Mouse (Mus musculus): ENCODE results near the gene Aff3.

The Aff3 gene

DNA sequence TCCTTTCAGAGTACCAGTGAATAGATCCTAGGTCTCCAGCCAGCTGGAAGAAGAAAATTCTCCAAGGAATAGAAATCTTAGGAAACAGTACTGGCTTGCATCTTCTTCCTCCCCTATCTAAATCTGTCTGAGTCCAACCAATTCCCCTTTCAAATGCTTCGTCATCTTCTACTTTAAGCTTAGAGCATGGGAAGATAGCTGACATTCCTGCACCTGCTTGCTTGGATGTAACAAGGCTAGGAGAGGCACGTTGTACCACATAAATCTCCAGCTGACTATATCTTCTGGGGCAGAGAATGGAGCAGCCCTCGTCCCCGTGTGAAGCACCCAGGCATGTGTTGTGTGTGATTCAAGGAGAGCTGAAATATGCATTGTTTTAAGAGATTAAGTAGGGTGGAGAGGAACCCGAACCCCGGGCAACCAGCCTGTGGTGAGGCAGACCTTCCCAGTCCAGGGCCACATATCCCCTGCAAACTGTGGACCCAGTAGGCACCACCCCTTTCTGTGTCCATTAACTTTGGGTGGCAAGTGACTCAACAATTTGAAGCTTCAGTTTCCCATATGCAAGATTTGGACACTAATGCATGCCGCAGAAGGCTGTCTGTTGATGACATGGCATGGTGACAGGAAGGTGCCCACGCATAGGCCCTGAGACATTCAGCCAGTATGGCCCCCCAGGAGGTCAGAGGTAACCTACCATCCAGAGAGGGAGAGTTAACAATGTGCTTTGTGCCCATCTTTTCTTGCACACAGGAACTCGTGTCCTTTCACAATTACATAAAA lies 424.1 kb downstream of the Aff3 start:
- DNase-seq (ENCODE audit: extremely low read depth, low read depth) = no peak

DNA sequence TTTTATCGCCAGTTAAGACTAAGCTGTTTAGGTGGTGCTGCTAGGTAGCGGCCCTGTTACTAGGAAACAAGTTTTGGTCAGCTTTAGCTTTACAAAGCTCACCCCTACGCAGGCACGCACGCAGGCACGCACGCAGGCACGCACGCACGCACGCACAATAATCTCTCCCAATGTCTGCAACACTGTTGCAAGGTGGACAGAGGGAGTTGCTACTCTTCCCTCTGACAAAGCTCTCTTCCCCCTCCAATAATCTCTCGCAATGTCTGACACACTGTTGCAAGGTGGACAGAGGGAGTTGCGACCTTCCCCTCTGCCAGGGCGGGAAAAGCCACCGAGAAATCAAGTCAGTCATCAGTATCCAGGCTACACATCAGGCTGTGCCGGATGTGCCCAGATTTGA lies 425.2 kb downstream of the Aff3 start:
- no peak for DNase-seq (ENCODE audit: extremely low read depth, low read depth)

DNA sequence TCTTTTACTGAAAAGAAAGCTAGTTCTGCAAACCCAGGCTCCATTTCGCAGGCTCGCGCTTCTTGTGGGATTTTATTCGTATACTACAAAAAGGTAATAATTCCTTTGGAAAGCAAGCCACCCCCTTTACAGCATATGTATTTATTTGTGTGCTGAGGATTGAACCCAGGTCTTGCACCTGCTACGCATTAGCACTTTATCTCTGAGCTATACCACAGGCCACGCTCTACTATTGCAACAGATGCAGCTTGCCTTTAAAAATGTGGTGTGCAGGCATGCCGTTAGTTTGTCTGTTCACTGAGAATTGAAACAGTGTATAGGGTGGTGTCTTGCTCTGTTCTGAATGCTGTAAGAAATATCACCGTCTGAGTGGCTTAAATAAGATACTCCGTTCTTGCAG lies 426.9 kb downstream of the Aff3 start:
- no peak for DNase-seq (ENCODE audit: extremely low read depth, low read depth)

DNA sequence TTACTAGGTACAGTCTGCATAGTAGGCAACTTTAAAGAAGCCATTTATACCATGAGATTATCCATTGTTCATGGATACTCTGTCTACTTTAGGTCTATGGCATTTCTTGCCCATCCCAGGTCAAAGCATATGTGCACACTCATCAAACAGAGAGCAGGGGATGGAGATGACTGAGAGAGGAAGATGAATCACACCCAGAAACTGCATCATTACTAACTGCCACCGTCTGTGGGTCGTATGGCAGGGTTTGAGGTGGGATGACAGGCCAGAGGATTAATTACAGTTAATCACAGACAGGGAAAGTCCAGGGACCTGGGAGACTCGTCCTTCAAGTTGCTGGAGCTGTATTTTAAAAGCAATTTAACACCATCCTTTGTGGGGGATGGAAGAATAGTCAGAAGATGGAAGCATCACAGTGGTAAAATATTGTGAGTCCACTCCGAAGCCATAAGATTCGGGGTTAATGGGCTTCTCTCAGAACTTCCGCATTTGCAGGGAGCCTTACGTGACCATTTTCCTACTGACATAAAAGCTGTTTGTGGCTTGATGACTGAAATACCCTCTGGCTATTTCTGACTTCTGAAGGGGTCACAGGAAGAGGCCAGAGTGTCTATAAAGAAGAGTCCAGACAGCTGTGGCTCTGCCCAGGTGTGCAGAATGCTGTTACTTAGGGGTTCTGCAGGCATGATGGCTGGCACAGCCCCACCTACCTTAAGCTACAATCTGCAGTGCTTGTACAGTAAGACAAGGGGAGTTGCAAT lies 427.5 kb downstream of the Aff3 start:
- no peak for DNase-seq (ENCODE audit: extremely low read depth, low read depth)

DNA sequence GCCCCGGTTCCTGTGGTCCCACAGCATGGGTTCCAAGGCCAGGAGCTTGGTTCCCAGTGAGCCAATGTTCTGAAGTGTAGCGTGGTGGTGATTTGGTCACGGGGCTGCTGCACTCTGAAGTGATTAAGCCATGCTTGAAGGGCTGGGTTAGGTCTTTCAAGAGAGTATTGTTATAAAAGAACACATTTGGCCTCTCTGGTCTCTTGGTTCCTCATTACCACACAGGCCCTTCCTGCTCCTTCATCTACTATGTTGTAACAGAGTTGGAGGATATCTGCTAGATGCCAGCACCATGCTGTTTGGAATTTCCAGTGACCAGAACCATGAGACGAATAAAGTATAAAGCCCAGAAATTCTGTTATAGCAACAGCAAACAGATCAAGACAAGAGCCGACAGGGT lies 431.6 kb downstream of the Aff3 start:
- no peak for DNase-seq (ENCODE audit: extremely low read depth, low read depth)

DNA sequence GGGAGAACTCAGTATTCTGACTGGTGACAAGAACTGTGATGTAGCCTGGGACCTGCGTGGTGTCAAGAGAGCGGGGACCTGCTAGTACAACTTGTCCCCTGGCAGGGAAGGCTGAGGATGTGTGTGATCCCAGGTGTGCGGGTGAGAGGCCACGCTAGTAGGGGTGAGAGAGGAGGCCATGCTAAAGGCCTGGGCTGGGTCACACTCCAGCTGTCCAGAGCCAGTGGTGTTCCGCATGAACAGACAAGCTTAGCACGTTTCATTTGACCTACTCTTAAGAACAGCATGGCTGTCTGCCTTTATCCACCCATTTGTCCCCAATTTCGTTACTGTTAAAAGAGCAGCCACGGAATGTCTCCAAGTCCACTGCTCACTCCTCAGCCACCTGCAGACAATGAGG lies 434.7 kb downstream of the Aff3 start:
- DNase-seq (ENCODE audit: extremely low read depth, low read depth) = no peak

DNA sequence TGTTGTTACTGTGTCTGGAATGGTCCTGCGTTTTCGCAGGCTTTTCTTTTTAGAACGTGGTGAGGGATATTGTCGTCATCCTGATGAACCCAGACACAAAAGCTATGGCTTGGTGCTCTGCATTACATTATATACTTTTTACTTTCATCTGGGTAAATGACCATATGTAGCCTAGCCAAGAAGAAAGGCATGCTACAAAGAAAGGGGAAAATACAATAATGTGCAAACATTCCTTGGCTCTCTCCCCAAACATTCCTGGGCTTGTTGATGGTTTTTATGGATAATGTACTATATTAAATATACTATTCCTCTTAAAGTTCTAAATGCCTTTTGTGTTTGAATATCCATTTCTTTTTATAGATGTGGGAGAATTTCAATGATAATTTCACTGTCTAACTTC lies 435.9 kb downstream of the Aff3 start:
- DNase-seq (ENCODE audit: extremely low read depth, low read depth) = no peak

DNA sequence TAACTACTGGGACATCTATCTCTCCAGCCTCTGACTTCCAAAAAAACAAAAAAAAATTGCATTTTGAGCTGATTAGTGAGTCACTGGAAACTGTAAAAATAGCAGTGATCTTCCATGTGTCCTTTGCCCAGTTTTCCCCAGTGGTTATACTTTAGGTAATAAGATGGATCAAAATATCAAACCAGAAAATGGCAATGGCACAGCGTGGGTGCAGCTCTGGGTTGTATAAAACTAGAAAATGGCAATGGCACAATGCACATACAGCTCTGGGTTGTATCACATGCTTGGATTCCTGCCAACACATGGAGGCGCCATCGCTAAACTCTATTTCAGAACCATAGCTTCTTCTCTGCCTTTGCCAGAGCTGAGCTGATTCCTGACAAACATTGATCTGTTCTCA lies 439.6 kb downstream of the Aff3 start:
- no peak for DNase-seq (ENCODE audit: extremely low read depth, low read depth)

DNA sequence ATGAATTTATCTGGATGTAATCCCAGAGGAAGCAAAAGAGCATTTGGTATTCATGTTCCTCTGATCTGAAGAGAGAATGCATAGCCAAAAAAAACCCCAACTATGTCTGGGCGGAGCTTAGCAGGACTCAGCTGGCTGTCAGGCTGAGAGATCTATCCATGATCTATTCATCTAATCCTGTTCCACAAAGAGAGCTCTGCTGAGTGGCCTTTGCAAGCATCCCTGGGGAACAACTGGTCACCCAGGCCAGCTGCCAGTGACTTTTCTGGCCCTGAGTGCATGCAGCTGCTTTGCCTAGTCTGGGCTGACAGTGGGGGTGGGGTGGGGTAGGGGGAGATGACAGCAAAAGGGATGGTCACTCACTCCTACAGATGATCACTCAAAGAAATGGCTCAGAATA lies 442.6 kb downstream of the Aff3 start:
- DNase-seq (ENCODE audit: extremely low read depth, low read depth) = no peak

DNA sequence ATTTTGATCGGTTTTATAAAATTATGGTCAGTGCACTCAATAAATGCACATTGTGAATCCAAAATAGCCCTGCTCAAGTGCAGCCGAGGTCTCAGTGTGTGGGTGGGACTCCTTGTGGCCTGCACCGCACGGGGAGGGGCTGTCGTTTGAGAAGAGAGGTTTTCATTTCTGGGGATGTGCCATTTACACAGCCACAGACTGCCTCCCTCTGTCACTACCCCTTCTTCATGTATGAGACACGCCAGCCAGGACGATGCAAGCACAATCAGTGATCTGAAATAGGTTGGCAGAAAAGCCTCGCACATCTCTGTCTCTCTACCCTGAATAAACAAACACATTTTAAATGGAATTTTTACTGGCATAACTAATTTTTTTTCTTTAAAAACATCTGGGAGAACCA lies 443.3 kb downstream of the Aff3 start:
- no peak for DNase-seq (ENCODE audit: extremely low read depth, low read depth)

DNA sequence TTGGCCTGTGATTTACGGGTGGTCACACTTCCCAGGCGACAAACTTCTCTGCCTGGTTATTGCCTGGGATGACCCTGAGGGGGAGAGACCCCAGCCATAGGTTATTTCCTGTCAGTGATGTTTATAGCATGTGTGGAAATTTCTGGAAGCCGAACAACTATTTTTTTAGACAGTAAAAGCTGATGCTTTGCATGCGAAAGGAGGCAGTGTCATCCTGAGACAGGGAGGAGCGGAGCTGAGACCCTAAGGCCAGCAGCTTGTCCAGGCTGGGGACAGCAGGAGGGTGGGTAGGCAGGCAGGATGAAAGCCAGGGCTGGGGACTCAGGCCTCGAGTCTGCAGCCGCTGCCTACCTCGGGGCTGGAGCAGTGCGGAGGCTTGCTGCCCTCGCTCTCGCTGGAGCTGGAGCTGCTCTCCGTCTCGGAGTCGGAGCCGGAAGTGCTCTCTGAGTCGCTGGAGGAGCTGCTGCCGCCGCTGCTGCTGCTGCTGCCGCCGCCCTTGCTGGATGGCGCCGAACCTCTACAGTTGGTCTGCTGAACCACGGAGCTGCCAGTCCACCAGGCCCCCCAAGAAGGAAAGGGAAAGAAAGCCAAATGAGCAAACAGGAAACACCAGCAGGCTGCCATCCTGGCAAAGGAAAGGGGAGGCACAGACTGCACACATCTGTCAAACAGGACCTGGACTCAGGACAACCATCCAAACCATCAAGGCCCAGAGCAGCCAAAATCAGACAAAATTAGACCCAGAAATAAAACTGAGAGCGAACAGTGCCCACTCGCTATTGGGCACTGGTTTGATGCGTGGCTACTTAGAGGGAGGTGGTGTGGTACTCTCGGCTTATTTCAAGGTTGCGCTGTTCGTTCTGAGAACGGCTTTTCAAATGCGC lies 446.6 kb downstream of the Aff3 start:
- no peak for DNase-seq (ENCODE audit: extremely low read depth, low read depth)

DNA sequence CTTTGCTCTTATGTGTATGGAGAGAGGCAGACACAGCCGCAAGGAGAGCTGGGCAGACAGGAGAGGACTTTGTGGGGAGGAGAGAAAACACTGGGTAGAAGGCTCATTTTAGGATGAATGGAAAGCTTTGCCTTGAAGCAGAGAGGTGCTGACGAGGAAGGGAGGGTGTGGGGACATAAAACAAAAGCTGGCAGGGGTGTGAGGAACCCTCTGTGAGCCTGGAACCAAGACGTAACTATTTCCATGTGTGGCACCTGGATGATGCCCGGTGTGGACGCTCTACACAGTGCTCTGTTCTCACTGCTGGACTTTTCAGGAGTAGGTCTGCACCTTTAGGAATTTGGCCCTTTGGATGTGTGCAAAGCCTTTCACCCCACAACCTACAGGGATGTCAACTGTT lies 447.7 kb downstream of the Aff3 start:
- no peak for DNase-seq (ENCODE audit: extremely low read depth, low read depth)

DNA sequence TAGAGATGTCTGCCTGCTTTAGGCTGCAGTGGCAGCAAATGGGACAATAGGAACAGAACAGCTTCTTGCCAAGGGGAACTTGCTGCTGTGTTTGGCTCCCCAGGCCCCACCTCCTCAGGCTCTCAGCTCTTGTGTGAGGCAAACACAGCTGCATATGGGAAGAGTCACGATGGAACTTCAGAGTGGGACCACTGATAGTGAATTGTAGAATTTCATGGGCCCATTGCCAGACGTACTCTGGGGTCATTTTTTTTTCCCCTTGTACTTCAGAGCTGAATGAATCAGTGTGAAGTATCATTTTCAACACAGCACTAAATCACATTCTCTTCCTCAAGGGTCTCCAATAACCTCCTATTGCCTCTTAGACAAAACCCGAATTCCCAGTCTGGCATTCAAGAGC lies 451.4 kb downstream of the Aff3 start:
- DNase-seq (ENCODE audit: extremely low read depth, low read depth) = no peak

DNA sequence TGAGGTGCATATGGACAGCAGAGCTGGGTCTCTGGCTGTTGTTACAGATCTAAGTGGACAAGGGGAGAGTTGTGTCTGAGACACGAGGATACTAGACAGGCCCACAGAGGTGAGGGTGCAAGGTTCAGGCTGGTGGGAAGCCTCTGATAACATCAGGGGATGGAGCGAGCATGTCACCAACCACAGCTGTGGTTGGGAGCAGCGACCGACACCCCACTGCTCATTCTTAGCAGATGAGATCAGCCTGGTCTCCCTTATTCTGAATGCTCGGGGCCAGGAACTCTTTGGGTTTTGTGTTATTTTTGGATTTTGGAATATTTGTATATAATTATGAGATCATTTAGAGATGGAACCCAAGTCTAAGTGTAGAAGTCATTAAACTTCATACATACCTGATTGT lies 452.4 kb downstream of the Aff3 start:
- no peak for DNase-seq (ENCODE audit: extremely low read depth, low read depth)

DNA sequence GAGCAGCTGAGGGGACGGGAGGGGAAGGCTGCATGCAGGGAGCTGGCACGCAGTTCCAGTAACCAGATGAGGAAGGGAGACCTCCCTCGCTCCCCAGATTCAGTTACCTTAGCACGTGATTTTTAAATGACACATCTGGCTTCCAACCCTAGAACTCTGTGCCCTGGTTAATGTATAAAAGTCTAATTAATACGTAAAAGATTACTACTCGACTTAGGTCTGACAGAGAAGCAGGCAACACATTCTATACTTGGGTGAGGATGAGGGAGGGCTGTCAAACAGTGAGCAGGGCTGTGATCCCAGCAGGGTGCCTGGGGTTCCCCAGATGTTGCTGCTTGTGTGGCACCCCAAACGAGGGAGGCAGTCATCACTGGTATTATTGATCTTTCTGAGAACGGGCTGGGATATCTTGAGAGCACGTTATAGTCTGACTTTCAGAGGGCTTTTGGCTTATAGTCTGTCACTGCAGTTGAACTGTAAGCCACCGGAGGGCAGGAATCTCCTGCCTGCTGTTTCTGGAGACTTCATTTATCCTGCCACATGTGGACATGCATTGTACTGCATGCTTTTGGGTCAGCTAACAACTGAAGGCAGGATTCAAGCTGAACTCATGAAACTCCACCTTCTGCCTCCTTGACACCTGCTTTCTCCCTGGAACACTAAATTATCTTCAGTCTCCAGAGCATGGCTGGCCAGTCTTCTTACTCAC lies 462.1 kb downstream of the Aff3 start:
- no peak for DNase-seq (ENCODE audit: extremely low read depth, low read depth)

DNA sequence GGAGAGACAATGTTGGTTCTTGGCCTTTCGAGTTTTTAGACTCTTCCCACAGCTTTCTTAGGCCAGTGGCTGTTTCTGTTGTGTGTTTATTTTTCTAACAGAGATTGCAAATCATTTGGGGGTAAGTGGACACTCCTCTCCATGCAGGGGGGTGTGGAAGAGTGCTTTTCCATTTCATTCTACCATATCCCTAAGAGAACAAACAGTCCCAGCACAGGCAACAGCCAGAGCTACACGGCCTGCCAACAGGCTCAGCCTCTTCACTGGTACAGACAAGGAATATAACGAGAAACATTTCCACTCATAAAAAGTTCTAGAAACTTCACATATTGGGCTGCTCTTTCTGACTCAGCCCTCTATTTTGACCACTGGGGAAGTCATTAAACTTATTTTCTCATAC lies 463.0 kb downstream of the Aff3 start:
- no peak for DNase-seq (ENCODE audit: extremely low read depth, low read depth)

DNA sequence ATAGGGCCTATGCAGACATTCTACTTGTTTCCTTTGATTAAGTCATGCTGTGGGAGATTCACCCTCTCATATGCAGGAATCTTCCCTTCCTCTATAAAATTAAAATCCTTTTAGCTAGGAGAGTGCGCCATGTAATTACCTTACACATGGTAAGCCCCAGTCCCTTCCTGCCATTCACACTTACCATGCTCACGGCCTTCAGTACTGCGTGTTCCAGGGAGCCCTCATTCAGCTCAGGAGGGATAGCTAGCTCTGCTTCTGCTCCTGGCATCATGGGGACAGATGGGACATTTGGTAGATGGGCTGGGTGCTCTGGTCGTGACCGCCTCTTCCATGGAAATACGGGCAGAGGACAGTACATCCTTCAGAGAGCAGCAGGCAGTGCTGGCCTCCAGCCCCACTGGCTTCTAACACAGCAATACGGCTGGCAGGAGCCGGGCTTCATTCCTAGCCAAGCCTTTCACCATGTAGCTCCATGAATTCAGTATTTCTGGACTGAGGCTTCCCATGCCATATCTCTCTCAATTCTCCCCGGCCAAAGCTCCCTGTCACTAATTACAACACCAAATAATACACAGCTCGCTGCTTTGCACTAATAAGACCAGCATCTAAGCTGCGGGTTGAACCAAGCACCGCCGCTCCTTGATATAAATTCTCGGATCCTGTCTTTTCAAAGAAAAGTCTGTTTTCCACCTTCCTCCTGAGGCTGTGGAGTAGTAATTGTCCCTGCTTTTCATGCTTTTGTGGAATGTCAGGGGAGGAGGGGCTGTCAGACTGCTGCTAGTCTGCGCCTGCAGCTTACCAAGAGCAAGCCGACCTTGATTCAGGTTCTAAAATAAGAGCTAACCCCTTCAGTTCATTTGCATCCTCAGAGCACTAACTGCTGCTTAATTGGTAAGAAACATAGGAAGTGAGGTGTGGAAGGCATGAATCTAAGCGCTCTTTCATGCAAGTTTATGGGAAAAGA lies 464.8 kb downstream of the Aff3 start:
- DNase-seq (ENCODE audit: extremely low read depth, low read depth) = no peak

DNA sequence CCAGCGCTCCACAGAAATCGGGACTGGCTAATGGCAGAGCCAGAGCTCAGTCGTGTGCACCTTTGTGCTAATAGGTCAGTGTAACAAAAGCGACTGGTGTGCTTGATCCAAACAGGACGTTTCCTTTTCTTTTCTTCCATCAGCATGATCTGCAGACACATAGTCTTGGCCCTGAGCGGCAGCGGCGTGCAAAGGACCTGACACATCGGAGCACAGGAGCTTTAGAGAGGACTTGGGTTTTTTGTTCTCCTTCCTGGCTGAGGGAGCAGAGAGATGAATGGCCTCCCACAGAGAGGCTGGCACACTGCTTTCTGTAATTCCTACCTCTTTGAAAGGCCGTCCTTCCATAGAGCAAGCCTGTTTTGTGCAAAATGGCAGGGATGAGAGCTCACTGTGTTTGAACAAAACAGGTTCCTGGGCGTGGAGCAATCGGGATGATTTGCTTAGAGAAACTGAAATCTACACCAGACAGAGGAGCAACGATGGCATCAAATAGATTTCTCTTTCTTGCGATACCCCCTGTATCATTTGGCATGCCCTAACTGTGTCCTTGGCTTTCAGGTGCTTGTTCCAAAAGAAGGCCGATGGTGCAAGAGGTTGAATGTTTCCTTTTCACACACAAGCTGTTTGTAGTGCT lies 466.2 kb downstream of the Aff3 start:
- no peak for DNase-seq (ENCODE audit: extremely low read depth, low read depth)

DNA sequence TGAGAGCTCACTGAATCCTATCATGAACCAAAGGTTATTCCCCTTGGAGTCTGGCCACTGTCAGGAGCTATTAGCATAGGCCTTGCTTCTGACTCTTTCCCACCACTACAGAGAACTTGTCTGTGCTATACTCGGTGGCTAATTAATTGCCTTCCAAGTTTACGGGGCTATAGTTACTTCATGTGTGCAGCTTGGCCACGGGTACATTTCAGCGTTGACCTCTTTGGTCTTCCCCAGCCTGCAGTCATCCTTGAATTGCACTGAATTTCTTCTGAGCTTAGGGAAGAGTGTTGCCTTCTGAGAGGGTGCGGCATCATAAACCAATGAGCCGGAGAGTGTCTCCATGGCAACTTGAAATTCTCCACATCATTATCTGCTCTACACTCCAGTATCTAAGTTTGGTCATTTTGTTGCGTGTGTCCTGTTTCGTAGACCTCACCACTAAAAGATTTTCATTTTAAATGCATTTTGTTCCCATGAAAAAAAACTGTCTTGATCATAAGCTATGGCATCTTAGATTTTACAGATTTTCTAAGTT lies 467.5 kb downstream of the Aff3 start:
- no peak for DNase-seq (ENCODE audit: extremely low read depth, low read depth)

DNA sequence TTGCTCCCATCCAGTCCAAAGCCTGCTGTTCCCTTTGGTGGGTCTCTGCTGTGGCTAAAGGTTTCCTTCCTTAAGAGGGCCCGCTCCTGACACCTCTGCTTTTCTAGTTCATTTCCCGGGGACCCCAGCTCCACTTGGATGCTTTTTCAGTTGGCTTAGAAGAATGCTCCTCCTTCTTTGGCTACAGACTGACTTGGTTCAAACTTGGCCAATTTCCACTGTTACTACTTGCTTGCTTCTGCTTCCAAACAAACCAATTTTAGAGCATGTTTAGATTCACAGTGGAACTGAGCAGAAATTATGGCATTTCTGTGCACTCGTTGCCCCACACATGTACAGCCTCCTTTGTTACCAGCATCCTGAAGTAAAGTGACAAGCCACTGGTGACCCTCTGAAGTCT lies 469.0 kb downstream of the Aff3 start:
- no peak for DNase-seq (ENCODE audit: extremely low read depth, low read depth)
